Mouse (Mus musculus): ENCODE measurements around the gene Tbkbp1. TPM values are rescaled to one million over a fixed set of nuclear protein-coding genes. Genes with fewer than 3 reads are reported as not detected.

The Tbkbp1 gene
- total RNA-seq, 2 experiments from 2014 or later: 46.4 to 49.4 TPM

DNA sequence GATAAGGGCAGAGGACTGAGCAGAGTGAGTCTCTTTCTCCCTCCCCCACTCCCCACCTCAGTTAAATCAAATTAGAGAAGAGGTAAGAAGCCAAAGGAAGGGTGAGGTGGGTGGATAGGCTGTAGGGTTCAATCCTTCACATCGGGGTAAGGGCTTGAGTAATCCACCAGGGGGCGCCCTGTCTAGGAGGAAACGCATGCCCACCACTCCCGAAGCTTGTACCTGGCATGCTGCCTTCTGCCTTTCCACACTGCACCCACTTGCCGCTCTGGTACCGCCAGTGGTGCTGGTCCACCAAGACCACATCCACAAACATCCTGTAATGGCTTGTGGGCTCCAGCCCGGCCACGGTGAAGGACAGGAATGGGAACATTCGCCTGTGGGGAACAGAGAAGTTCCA is 49.6 kb downstream of the Tbkbp1 start:
- DNase-seq (ENCODE audit: low spot score in 2 of 2): peak; percentile 30 to 44
- intact Hi-C loops (cut with DNase I): no loop called here

DNA sequence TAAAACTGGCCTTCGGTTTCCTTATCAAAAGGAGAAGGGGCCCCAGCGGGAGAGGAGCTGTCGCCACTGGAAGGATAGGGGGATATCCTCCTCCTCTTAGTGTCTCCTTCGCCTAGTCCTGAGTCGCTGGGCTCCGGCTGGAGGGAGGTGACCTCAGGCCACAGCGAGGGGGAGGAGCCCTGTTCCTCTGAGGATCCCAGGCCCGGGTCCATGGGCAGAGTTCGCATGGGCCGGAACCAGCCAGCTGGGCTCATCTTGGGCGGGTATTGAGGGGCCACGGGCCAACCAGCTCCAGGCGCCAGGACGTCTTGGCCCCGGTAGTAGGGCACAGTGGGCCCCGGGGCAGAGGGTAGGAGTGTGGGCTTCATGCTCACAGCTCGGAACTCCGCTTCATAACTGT is 52.5 kb downstream of the Tbkbp1 start:
- peak in 1 of 2 experiments; percentile 7 for DNase-seq (ENCODE audit: low spot score in 2 of 2)
- intact Hi-C loops (cut with DNase I): no loop called here

DNA sequence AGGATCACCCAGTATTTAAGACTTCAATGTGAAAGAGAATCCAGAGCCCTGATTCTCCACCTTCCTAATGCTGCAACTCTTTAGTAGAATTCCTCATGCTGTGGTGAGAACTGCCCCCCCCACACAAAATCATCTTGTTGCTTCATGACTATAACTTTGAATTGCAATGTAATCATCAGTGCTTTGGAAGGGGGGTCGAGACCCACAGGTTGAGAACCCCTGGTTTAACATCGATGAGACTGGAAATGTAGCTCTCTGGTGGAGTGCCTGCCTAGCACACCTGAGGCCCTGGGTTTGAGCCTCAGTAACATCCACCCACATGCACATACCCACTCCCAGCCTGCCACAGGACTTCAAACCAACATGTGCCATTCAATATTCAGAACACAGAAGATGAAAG is 56.7 kb downstream of the Tbkbp1 start:
- intact Hi-C loops (cut with DNase I): no loop called here
- no peak for DNase-seq (ENCODE audit: low spot score in 2 of 2)

DNA sequence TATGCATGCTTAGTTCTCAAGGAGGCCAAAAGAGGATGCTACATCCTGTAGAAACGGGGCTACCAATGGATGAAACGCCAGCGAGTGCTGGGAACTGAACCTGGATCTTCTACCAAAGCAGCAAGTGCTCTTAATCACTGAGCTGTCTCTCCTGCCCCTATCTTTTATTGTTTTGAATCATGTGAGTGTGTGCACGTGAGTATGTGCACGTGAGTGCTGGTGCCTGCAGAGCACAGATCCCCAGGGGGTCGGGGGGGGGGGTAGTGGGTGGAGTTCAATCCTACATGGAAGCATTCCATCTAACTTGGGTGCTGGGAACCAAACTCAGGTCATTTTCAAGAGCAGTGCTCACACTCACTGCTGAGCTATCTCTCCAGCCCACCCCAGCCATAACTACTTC is 64.9 kb downstream of the Tbkbp1 start:
- intact Hi-C loops (cut with DNase I): no loop called here
- no peak for DNase-seq (ENCODE audit: low spot score in 2 of 2)

Small RNAs within 50 kb of the gene (microRNA-seq; reads per million reads assigned to microRNA genes)
- gene Mir7235: 0.79 to 1.3 reads per million in 2 experiments

Other genes with a start within 250 kb of the Tbkbp1 start
- 10 to 100 TPM; 38.9 to 39.9 TPM for gene Cdk5rap3, start 235.0 kb downstream of the Tbkbp1 start, total RNA-seq (2021)
- not detected for gene Prr15l, start 223.4 kb downstream of the Tbkbp1 start, total RNA-seq (2021)
- 10 to 100 TPM; 38.0 to 40.3 TPM for gene Pnpo, start 207.5 kb downstream of the Tbkbp1 start, total RNA-seq (2021)
- gene Sp2, start 168.5 kb downstream of the Tbkbp1 start, total RNA-seq (2021): 10 to 100 TPM; 10.1 to 11.8 TPM
- gene Sp6, start 138.1 kb downstream of the Tbkbp1 start, total RNA-seq (2021): 1 to 10 TPM; 2.6 to 2.7 TPM
- 1 to 10 TPM; 2.7 to 3.0 TPM for gene Scrn2, start 121.6 kb downstream of the Tbkbp1 start, total RNA-seq (2021)
- gene Lrrc46, start 110.1 kb downstream of the Tbkbp1 start, total RNA-seq (2021): under 1 TPM; 0.26 to 0.74 TPM
- 10 to 100 TPM; 69.0 to 69.8 TPM for gene Mrpl10, start 109.9 kb downstream of the Tbkbp1 start, total RNA-seq (2021)
- 10 to 100 TPM; 10.5 to 12.3 TPM for gene Osbpl7, start 100.9 kb downstream of the Tbkbp1 start, total RNA-seq (2021)
- under 1 TPM in 1 of 2 experiments, not detected in 1; 0.13 TPM for gene Tbx21, start 36.2 kb downstream of the Tbkbp1 start, total RNA-seq (2021)
- gene Kpnb1, start 36.4 kb upstream of the Tbkbp1 start, total RNA-seq (2021): 100 to 1,000 TPM; 111 to 113 TPM
- gene Npepps, start 129.1 kb upstream of the Tbkbp1 start, total RNA-seq (2021): 100 to 1,000 TPM; 134 to 144 TPM
- 10 to 100 TPM; 18.2 to 20.7 TPM for gene Mrpl45, start 164.2 kb upstream of the Tbkbp1 start, total RNA-seq (2021)
- under 1 TPM; 0.18 to 0.19 TPM for gene Gpr179, start 200.6 kb upstream of the Tbkbp1 start, total RNA-seq (2021)
- gene Socs7, start 211.1 kb upstream of the Tbkbp1 start, total RNA-seq (2021): 10 to 100 TPM; 88.1 to 90.7 TPM

Measured in left cerebral cortex, postnatal 14 days (tissue).